Mouse (Mus musculus) forebrain, embryonic 12.5 days (tissue): ENCODE measurements around the gene Pias4. TPM values are rescaled to one million over a fixed set of nuclear protein-coding genes. Genes with fewer than 3 reads are reported as not detected.
"Not testable (repeated sequence)": the region's sequence is repeated elsewhere in the genome, so short reads cannot be mapped to it uniquely, and the experiment has no call there.

Source experiments
- ATAC-seq: fragments of 200-750 bp; cut with Nextera tagmentation; 2 replicates; pipeline ENCODE4 v1.8.0; 2017; ENCODE audit warnings: moderate TSS enrichment; ENCODE audit not compliant: low FRiP score
- H3K27ac ChIP-seq: fragments of 300-500 bp; sonication (generic); 2 replicates; pipeline ENCODE4 v1.5.1; 2016; ENCODE audit warnings: mild to moderate bottlenecking
- H3K27me3 ChIP-seq: fragments of 300-500 bp; sonication (generic); 2 replicates; pipeline ENCODE4 v1.6.1; 2016; ENCODE audit warnings: mild to moderate bottlenecking
- H3K36me3 ChIP-seq: fragments of 300-500 bp; sonication (generic); replicated peaks from 2 replicates; pipeline ENCODE4 v1.6.1; 2016; ENCODE audit warnings: mild to moderate bottlenecking
- H3K4me1 ChIP-seq: fragments of 300-500 bp; sonication (generic); 2 replicates; pipeline ENCODE4 v1.6.1; 2016
- H3K4me2 ChIP-seq: fragments of 300-500 bp; sonication (generic); 2 replicates; pipeline ENCODE4 v1.6.1; 2016; ENCODE audit warnings: mild to moderate bottlenecking, moderate library complexity
- H3K4me3 ChIP-seq: fragments of 300-500 bp; sonication (generic); replicated peaks from 2 replicates; pipeline ENCODE4 v1.5.1; 2016; ENCODE audit warnings: mild to moderate bottlenecking
- H3K9ac ChIP-seq: fragments of 300-500 bp; sonication (generic); 2 replicates; pipeline ENCODE4 v1.6.1; 2016; ENCODE audit warnings: mild to moderate bottlenecking
- H3K9me3 ChIP-seq: fragments of 300-500 bp; sonication (generic); 2 replicates; pipeline ENCODE4 v1.6.1; 2016
- WGBS: fragments of 180-500 bp; shearing (Covaris S2); methylation state at CpG from one replicate; pipeline ENCODE4 v1.1.7; 2016; 5-methylcytosine and 5-hydroxymethylcytosine counted together
- polyA plus RNA-seq: library from polyadenylated mRNA; unstranded; fragments of >200 nt; fragmentation: Nextera tagmentation; extraction: Ambion mirVana; gene quantifications from 2 replicates; pipeline ENCODE4 v1.2.1, GENCODE M21; 2016

The Pias4 gene
- 51.6 and 52.9 TPM in 2 replicates for polyA plus RNA-seq

DNA sequence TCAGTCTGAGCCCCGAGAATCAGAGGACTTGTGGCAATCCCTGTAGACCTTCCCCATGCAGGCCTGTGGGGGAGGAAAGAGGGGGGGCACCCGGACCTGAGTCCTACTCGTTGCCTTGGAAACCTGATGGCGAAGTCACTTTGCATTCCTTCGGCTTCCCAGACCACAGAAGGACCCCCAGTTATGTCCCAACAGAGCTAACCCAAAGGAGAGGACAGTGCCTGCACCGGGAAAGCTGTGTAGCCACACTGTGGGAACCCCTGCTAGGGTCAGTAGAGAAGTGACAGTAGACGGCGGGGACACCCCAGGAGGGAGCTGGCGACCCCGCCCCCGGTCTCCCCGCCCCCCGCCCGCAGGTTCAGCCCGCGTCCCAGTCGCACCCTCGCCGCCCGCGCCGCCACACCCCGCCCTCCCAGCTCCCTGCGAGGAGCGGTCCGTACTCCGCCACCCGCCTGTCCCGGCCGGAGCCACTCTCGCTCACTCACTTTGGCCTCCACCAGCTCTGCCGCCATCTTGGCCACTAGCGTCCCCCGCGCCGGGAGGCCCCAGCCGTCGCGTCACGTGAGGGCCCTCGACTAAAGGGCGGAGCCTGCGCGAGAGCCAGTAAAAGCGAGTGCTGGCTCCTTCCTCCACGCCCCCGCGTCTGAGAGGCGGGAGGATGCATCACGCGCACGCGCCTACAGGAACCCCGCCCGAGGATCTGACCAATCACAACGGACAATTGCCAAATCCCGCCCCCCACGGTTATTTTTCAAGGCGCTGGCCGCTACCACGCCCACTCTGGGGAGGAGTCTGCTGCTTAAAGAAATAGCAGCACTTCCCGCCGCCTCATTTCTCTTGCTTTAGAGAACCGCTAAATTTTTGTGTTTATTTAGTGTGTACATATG is at the start of gene Pias4:
TSS of gene Pias4 (minus strand) at position 724 of the 887 bp plus-strand sequence.
- WGBS: under 1% methylated on average over 57 of the region's 64 CpGs

DNA sequence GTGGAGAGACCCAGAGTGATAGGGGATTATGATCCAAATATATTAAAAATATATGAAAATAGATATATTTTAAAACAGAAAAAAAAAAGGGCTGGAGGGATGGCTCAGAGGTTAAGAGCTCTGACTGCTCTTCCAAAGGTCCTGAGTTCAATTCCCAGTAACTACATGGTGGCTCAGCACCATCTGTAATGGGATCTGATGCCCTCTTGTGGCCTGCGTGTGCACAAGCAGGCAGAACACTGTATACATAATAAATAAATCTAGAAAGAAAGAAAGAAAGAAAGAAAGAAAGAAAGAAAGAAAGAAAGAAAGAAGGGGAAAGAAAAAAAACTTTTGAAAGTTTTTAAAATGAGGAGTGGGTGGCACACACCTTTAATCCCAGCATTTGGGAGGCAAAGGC is 49.5 kb upstream of the Pias4 start:
- not testable (repeated sequence) for H3K9ac ChIP-seq, H3K9me3 ChIP-seq, ATAC-seq, H3K4me2 ChIP-seq, H3K4me3 ChIP-seq, H3K4me1 ChIP-seq, H3K27me3 ChIP-seq, H3K27ac ChIP-seq
- 35% methylated on average over 1 of the region's 1 CpGs for WGBS
- peaks cover 61% of the 10 kb centered on the region for H3K36me3 ChIP-seq

More for the DNA sequence above, at the start of gene Pias4:
- ATAC-seq: peak; percentile 94
- Histone ChIP-seq H3K36me3 (peaks cover 20% of the 10 kb centered on the region), H3K4me1 (peaks cover 28% of the 10 kb centered on the region), H3K9me3 (no peaks in the 10 kb centered on the region), H3K9ac (peak within 1 kb of the TSS; percentile 85), H3K4me2 (peak within 1 kb of the TSS; percentile 92), H3K27me3 (no peaks in the 10 kb centered on the region), H3K4me3 (peak within 1 kb of the TSS; percentile 86), H3K27ac (peak within 1 kb of the TSS; percentile 78)

DNA sequence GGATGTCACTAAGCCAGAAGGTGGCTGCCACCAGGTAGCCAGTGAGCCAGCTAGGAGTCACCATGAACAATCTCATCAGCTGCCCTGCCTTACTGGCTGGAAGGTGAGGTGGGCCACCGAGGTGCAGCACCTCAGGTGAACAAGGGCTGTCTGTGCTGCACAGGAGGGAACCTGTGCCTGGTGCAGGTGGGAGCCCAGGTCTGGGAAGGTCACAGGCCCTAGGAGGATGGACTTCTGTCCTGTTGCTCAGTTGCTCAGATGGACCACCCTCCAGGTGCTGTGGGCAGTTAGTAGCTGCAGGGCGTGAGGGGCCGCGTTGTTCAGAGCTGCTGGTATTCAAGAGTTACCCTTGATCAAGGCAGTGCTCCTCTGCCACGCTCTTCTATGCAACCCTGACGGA is 49.1 kb upstream of the Pias4 start:
- H3K9me3 ChIP-seq: peaks cover 7% of the 10 kb centered on the region; the same call in 1 of the 2 replicates
- no peak overlapping the region for H3K27ac ChIP-seq
- no peak overlapping the region for H3K9ac ChIP-seq
- H3K27me3 ChIP-seq: no peaks in the 10 kb centered on the region
- H3K4me3 ChIP-seq: no peak overlapping the region
- 85% methylated on average over 6 of the region's 6 CpGs for WGBS
- no peak overlapping the region for H3K4me2 ChIP-seq
- H3K4me1 ChIP-seq: no peaks in the 10 kb centered on the region
- no peak for ATAC-seq
- peaks cover 62% of the 10 kb centered on the region for H3K36me3 ChIP-seq

DNA sequence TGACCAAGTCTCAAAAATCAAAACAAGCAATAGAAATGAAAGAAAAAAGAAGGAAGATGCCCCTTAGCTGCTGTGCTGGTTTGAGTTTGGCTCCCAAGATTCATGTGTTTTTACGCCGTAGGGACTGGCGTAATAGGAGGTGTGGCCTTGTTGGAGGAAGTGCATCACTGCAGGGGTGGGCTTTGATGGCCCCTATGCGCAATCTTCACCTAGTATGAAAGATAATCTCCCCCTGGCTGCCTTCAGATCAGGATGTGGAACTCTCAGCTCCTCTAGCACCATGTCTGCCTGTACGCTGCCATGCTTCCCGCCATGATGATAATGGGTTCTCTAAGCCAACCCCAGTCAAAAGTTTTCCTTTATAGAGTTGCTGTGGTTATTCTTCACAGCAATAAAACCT is 48.5 kb upstream of the Pias4 start:
- Histone ChIP-seq H3K9me3 (peaks cover 7% of the 10 kb centered on the region; the same call in 1 of the 2 replicates), H3K4me1 (no peaks in the 10 kb centered on the region), H3K4me2 (no peak overlapping the region), H3K27ac (no peak overlapping the region), H3K9ac (no peak overlapping the region), H3K36me3 (peaks cover 62% of the 10 kb centered on the region), H3K4me3 (no peak overlapping the region), H3K27me3 (no peaks in the 10 kb centered on the region)
- no peak for ATAC-seq
- 91% methylated on average over 6 of the region's 6 CpGs for WGBS

DNA sequence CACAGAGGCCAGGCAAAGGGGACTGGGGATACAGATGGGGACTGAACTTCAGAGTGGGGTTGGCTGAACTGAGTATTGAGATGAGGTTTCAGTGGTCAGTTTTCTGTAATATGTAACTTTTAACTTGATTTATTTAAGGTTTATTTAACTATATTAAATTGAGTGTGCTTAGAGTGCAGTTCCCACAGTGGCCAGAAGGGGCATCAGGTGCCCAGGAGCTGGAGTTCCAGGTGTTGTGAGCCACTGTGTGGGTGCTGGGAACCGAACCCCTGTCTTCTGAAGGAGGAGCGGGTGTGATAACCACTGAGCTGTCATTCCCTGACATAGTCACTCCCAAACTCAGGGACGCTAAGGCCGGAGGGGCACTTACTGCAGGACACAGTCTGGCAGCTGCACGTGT is 42.4 kb upstream of the Pias4 start:
- 95% methylated on average over 5 of the region's 5 CpGs for WGBS

DNA sequence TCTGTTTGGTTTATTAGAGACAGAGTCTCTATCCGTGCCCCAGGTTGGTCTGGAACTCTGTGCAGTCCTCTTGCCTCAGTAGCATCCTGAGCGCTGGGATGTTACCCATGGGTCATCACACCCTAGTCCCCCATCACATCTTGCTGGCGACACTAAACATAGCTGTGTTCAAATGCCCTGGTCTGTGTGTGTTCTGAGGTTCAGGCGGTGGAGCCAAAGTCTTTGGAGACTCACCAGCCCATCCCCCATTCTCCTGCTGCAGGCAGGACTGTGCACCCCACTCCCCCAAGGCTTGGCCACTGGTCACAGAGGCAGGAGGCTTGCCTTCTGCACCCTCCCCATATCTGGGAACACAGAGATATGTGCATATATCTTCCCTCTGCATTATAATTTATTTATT is 36.4 kb upstream of the Pias4 start:
- peaks cover 20% of the 10 kb centered on the region for H3K36me3 ChIP-seq
- ATAC-seq: 0 out of 2 replicates have a peak, but pooled peaks have one; percentile 21
- no peak overlapping the region for H3K9ac ChIP-seq
- no peak overlapping the region for H3K27ac ChIP-seq
- no peak overlapping the region for H3K4me3 ChIP-seq
- H3K4me2 ChIP-seq: no peak overlapping the region
- 71% methylated on average over 4 of the region's 4 CpGs for WGBS
- no peaks in the 10 kb centered on the region for H3K9me3 ChIP-seq
- H3K4me1 ChIP-seq: no peaks in the 10 kb centered on the region
- H3K27me3 ChIP-seq: peaks cover 17% of the 10 kb centered on the region

More for the DNA sequence above, 42.4 kb upstream of the Pias4 start:
- no peak overlapping the region for H3K4me2 ChIP-seq
- no peak overlapping the region for H3K27ac ChIP-seq
- no peaks in the 10 kb centered on the region for H3K4me1 ChIP-seq
- no peak overlapping the region for H3K4me3 ChIP-seq
- H3K9me3 ChIP-seq: peaks cover 14% of the 10 kb centered on the region
- ATAC-seq: no peak
- H3K27me3 ChIP-seq: 0 out of 2 replicates have a peak, but pooled peaks cover 5% of the 10 kb centered on the region
- H3K9ac ChIP-seq: no peak overlapping the region
- H3K36me3 ChIP-seq: peaks cover 76% of the 10 kb centered on the region

DNA sequence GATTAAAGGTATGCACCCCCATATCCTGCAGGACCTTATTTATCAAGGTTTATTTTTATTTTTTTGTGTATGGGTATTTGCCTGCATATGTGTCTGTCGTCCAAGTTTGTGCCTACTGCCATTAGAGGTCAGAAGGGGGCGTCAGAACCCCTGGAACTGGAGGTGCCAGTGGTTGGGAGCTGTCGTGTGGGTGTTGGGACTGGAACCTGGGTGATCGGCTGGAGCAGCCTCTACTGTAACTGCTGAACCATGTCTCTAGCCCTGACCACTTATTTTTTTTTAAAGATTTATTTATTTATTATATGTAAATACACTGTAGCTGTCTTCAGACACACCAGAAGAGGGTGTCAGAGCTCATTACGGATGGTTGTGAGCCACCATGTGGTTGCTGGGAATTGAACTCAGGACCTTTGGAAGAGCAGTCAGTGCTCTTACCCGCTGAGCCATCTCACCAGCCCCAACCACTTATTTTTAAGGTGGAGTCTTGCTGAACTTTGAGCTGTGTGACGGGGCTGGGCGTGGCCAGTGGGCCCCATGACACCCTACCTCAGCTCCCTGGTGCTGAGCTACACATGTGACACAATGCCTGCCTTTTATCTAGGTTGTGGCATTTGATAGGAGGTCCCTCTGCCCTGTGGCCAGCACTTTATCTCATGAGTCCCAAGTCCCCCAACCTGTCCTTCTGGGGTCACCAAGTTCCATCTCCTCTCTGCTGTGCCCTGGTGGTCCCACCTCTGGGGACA is 35.4 kb upstream of the Pias4 start:
- no peak for ATAC-seq
- H3K27me3 ChIP-seq: peaks cover 20% of the 10 kb centered on the region
- H3K9ac ChIP-seq: no peak overlapping the region
- WGBS: 77% methylated on average over 8 of the region's 8 CpGs
- no peak overlapping the region for H3K27ac ChIP-seq
- no peak overlapping the region for H3K4me2 ChIP-seq
- no peaks in the 10 kb centered on the region for H3K9me3 ChIP-seq
- H3K36me3 ChIP-seq: peaks cover 12% of the 10 kb centered on the region
- no peaks in the 10 kb centered on the region for H3K4me1 ChIP-seq
- H3K4me3 ChIP-seq: no peak overlapping the region

DNA sequence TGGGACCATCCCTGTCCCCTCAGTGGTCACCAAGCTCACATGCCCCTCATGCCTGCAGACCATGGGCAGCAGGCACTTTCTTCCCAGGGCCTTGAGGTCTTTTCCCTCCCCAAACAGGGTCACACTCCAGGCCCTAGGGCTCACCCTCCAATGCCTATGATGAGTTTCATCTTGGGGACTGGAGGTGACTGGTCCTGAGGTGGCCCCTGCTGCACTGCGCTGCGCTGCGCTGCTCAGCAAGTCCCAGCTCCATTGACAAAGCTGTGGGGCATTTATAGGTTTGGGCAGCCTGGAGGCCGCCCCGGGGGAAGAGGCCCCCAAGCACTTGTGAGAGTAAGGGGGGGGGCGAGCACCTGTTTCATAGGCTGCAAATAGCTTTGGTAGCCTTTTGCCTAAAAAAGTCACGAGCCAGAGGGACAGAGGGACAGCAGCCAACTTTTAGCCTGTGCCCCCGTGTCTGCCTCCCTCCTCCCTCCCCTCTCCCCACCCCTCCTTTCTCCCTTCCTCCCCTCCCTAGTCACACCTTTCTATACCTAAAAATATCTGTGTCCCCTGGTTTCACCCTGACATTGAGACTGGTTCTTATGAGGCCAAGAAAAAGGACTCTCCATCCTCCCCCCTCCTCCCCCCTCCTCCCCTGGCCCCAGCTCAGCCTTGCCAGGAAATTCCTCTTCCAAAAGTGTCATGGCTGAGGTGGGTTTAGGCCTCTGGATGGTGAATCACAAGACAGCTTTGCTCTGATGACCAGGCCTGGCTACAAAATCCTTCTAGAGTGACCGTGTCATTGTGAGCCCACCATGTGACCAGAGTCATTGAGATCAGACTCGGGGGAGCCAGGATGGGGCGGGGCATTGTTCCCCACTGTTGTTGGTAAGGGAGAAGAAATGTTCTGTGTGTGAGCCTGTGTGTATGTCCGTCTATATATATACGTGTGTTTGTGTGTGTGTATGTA is 34.4 kb upstream of the Pias4 start, which contains the start of gene Nmrk2:
TSS of gene Nmrk2 (minus strand) at position 245 of the 952 bp plus-strand sequence.
- Histone ChIP-seq H3K36me3 (peaks cover 6% of the 10 kb centered on the region), H3K4me1 (no peaks in the 10 kb centered on the region), H3K9ac (no peak within 1 kb of the TSS), H3K9me3 (no peaks in the 10 kb centered on the region), H3K4me2 (no peak within 1 kb of the TSS), H3K27ac (no peak within 1 kb of the TSS), H3K4me3 (no peak within 1 kb of the TSS), H3K27me3 (peaks cover 22% of the 10 kb centered on the region)
- ATAC-seq: no peak
- WGBS: 62% methylated on average over 13 of the region's 13 CpGs

DNA sequence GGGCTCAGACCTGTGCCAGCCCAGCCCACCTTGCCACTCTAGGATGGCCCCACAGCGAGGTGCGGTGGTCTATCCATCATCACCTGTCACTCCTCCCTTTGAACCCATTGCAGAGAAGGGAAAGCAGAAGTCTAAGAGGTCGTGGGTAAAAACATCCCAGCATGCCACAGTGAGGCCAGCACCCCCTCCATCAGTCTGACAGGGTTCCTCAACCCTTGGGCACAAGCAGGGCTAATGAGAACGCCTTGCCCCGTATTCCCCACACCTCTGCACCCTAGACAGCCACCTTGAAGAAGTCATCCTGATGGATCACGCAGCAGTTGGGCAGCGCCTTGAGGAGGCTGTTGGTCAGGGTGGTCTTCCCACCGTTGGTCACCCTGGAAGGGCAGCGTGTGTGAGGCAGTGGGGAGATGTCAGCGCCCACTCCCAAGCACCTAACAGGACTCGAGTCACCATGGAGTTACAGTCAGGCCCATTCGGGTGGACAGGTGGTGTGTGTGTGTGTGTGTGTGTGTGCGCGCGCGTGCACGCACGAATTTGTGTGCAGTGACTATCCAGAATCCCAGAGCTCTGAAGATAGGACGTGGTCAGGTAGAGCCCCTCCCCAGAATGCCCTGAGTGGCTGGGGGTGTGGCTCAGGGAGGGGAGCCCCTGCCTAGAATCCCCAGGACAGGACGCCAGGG is 33.0 kb upstream of the Pias4 start:
- no peaks in the 10 kb centered on the region for H3K36me3 ChIP-seq
- no peaks in the 10 kb centered on the region for H3K4me1 ChIP-seq
- H3K4me2 ChIP-seq: no peak overlapping the region
- H3K27me3 ChIP-seq: peaks cover 35% of the 10 kb centered on the region
- H3K9me3 ChIP-seq: no peaks in the 10 kb centered on the region
- H3K9ac ChIP-seq: no peak overlapping the region
- WGBS: 77% methylated on average over 20 of the region's 20 CpGs
- no peak overlapping the region for H3K4me3 ChIP-seq
- no peak for ATAC-seq
- H3K27ac ChIP-seq: no peak overlapping the region

DNA sequence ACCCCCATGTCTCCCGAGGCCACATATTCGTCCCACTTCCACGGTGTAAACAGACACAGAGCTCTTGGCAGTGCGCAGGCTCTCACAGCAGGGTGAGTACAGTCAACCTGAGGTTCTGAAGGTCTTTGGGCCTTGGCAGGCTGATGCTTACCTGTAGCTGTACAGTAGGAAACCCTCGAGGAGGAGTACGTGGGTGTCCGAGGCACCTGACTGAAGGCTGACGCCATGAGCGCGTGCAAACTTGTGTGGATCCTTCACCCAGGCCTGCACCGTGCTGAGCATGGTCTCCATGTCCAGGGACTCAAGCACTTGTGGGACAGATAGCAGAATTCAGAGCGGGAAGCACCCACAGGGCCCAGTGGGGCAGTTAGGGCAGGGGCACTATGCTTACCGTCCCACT is 32.4 kb upstream of the Pias4 start:
- WGBS: 90% methylated on average over 13 of the region's 13 CpGs

DNA sequence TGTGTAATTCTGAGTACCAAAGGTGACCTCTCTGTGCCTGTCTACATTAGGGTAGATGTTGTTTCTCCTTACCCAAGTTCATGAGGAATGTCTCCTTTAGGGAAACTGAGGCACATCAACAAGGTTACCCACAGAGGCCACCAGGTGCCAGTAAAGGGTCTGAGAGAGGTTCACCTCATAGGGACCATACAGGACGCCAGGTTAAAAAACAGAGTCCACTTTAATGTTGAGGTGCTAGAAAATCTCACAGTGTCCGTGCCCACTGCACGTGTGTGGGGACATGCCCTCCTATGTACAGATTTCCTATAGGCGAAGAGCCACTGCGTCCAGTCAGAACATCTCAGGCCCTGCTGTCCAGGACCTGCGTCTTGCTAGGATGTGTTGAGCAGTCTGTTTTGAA is 31.3 kb upstream of the Pias4 start:
- no peaks in the 10 kb centered on the region for H3K9me3 ChIP-seq
- H3K4me3 ChIP-seq: no peak overlapping the region
- peaks cover 53% of the 10 kb centered on the region for H3K27me3 ChIP-seq
- H3K27ac ChIP-seq: no peak overlapping the region
- no peak for ATAC-seq
- H3K36me3 ChIP-seq: no peaks in the 10 kb centered on the region
- H3K4me1 ChIP-seq: peaks cover 7% of the 10 kb centered on the region
- WGBS: 82% methylated on average over 6 of the region's 6 CpGs
- H3K4me2 ChIP-seq: no peak overlapping the region
- no peak overlapping the region for H3K9ac ChIP-seq

More for the DNA sequence above, 32.4 kb upstream of the Pias4 start:
- ATAC-seq: no peak
- no peaks in the 10 kb centered on the region for H3K9me3 ChIP-seq
- H3K27ac ChIP-seq: no peak overlapping the region
- no peaks in the 10 kb centered on the region for H3K4me1 ChIP-seq
- no peaks in the 10 kb centered on the region for H3K36me3 ChIP-seq
- no peak overlapping the region for H3K4me3 ChIP-seq
- no peak overlapping the region for H3K4me2 ChIP-seq
- peaks cover 41% of the 10 kb centered on the region for H3K27me3 ChIP-seq
- H3K9ac ChIP-seq: no peak overlapping the region
